Mouse (Mus musculus): ENCODE data around the gene Mtrf1. TPM values are rescaled to one million over a fixed set of nuclear protein-coding genes. Genes with fewer than 3 reads are reported as not detected.
"Not testable (repeated sequence)": the region's sequence is repeated elsewhere in the genome, so short reads cannot be mapped to it uniquely, and the experiment has no call there.

Gene Mtrf1
- polyA plus RNA-seq, 1 experiment from 2014 or later: 9.4 TPM

DNA sequence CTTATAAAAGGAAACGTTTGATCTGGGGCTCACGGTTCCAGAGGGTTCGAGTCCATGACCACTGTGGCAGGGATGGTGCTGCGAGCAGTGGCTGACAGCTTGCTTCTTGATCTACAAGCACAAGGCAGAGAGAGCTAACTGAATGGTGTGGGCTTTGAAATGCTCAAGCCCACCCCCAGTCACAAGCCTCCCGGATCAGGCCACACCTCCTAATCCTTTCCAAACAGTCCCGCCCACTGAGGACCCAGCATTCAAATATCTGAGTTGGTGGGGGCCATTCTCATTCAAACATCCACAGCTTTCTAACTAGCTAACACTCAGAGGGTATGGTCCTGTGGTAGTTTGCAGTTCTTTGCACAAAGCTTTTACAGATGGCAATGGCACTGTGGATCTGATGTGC is 15.5 kb downstream of the Mtrf1 start:
- no peaks in the 10 kb centered on the region for H3K9me3 ChIP-seq (replicated peaks)
- WGBS: 72% methylated on average over 6 of the region's 6 CpGs
- H3K4me3 ChIP-seq: no peak overlapping the region
- peaks cover 29% of the 10 kb centered on the region for H3K36me3 ChIP-seq
- no peak overlapping the region for H3K27ac ChIP-seq (replicated peaks)
- DNase-seq (ENCODE audit: low spot score): no peak
- H3K4me1 ChIP-seq: 0 out of 2 replicates have a peak, but pooled peaks cover 5% of the 10 kb centered on the region
- H3K27me3 ChIP-seq (ENCODE audit: low read depth, poor library complexity, severe bottlenecking): no peaks in the 10 kb centered on the region

DNA sequence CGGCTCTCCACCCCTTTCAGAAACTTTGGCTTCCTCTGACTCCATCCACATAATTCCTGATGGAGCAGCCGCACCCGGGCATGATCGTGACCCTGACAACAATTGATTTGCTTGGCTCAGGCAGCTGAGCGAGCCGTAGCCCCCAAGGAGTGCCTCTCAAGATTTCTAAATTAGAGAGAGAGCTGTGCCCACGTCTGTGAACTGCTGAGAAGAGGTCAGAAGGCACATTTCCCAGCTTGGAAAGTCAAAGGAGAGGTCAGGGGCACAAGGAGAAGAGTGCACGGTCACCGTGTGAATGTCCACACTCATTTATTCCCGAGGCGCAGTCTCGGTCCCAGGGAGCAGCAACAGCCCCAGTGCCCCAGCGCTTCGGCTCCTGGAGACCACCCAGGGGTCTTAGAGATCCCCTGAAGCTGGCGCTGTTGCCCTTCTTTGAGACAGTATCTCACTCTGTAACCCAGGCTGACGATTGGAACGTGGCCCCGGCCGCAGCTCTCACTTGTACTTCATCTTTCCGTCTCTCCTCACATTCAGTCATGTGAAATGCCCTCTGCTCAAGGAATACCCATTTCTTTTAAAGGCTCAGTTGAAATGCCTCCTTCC is 22.6 kb downstream of the Mtrf1 start:
- Histone ChIP-seq H3K27me3 (ENCODE audit: low read depth, poor library complexity, severe bottlenecking) (no peaks in the 10 kb centered on the region), H3K4me1 (peaks cover 18% of the 10 kb centered on the region), H3K4me3 (peak overlapping the region; percentile 14; the same call in 1 of the 2 replicates), H3K9me3 (replicated peaks) (no peaks in the 10 kb centered on the region), H3K27ac (replicated peaks) (peak overlapping the region; percentile 19), H3K36me3 (peaks cover 9% of the 10 kb centered on the region)
- WGBS: 49% methylated on average over 20 of the region's 20 CpGs
- peak; percentile 63 for DNase-seq (ENCODE audit: low spot score)

DNA sequence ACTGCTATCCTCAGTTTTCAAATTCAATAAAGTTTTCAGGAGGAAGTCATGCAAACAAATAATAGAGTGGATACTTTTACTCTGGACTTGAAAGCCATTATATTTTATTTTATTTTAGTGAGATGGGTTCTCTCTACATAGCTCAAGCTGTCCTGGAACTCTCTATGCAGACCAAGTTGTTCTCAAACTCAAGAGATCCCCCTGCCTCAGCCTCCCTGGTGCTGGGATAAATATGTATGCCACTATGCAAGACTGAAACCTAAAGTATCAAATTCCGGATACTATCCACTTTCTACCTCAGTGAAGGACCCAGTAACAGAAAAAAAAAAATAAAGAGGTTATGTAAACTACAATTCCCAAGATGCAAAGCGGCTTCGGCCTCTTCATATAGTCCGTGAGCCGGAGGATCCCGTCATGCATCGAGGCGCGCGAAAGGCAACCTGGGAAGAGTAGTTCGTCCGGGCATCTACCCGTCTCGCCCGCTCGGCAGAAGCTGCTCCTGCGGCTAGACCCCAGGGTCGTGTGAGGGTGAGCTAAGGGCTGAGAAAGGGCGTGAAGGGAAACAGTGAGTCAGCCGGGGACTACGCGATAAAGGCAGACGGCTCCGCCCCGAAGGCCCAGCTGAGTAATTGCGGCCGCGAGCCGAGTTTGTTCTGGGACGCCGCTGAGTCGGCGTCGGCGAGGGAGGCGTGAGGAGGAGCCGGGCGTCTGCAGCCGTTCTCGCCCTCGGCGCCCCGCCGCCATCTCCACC is 28.6 kb downstream of the Mtrf1 start, which contains the start of gene Kbtbd7:
Kbtbd7 (plus strand) TSS at position 533 of the 751 bp plus-strand sequence.
- Histone ChIP-seq H3K4me3 (peak within 1 kb of the TSS; percentile 59), H3K4me1 (no peaks in the 10 kb centered on the region), H3K9me3 (replicated peaks) (peaks cover 16% of the 10 kb centered on the region), H3K27ac (replicated peaks) (peak within 1 kb of the TSS; percentile 86), H3K27me3 (ENCODE audit: low read depth, poor library complexity, severe bottlenecking) (no peaks in the 10 kb centered on the region), H3K36me3 (peaks cover 21% of the 10 kb centered on the region)
- peak; percentile 93 for DNase-seq (ENCODE audit: low spot score)
- under 1% methylated on average over 44 of the region's 44 CpGs for WGBS

DNA sequence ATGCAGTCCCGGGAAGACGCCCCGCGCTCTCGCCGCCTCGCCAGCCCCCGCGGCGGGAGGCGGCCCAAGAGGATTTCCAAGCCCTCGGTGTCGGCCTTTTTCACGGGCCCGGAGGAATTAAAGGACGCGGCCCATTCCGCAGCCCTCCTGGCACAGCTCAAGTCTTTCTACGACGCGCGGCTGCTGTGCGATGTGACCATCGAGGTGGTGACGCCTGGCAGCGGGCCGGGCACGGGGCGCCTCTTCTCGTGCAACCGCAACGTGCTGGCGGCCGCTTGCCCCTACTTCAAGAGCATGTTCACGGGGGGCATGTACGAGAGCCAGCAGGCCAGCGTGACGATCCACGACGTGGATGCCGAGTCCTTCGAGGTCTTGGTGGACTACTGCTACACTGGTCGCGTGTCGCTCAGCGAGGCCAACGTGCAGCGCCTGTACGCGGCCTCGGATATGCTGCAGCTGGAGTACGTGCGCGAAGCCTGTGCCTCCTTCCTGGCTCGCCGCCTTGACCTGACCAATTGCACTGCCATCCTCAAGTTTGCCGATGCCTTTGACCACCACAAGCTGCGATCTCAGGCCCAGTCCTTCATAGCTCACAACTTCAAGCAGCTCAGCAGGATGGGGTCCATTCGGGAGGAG is 29.3 kb downstream of the Mtrf1 start:
- peaks cover 16% of the 10 kb centered on the region for H3K9me3 ChIP-seq (replicated peaks)
- H3K27me3 ChIP-seq (ENCODE audit: low read depth, poor library complexity, severe bottlenecking); DNase-seq (ENCODE audit: low spot score); H3K4me1 ChIP-seq: not testable (repeated sequence)
- H3K4me3 ChIP-seq: peak overlapping the region; percentile 59
- H3K36me3 ChIP-seq: peaks cover 25% of the 10 kb centered on the region
- 53% methylated on average over 15 of the region's 59 CpGs for WGBS
- peak overlapping the region; percentile 86 for H3K27ac ChIP-seq (replicated peaks)

DNA sequence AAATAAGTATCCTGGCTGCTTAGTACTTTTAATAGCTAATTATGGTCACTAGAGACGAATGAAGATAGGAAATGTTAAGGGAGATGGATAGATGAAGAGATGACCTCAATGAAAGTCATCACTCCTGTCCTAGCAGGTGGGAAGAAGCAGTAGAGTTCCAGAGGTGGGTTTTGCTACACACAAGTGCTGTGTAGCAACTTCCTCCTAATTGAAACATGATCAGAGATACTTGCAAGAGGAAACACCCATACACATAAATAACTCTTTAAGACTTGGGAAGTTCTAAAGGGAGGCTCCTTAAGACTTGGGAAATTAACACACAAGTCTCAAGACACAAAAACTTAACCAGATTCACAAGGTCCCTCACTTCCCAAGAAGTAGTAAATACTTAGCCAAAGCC is 36.5 kb downstream of the Mtrf1 start:
- Histone ChIP-seq H3K4me1 (no peaks in the 10 kb centered on the region), H3K27me3 (ENCODE audit: low read depth, poor library complexity, severe bottlenecking) (no peaks in the 10 kb centered on the region), H3K4me3 (no peak overlapping the region), H3K9me3 (replicated peaks) (no peaks in the 10 kb centered on the region; the same call in 1 of the 2 replicates), H3K36me3 (0 out of 2 replicates have a peak, but pooled peaks cover 8% of the 10 kb centered on the region), H3K27ac (replicated peaks) (no peak overlapping the region)
- WGBS: 85% methylated on average over 1 of the region's 1 CpGs
- no peak for DNase-seq (ENCODE audit: low spot score)

DNA sequence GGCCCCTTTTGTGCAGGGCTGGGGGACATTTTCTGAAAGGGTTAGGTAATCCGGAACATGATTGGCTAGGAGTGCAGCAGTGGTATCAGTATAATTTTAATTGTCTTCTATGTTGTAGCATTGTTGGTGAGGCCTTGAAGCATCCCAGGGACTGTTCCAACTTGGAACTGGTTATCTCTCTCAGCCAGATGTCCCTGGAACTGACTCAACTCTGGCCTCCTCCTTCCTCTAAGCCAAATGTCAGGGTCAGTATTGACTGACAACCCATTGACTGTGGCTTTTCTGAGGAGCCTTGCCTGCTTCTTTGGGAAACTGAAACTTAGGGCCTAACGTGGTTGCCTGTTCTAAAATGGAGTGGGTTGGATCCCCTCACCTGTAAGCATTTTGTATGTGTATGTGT is 43.1 kb downstream of the Mtrf1 start:
- no peak for DNase-seq (ENCODE audit: low spot score)
- no peaks in the 10 kb centered on the region for H3K36me3 ChIP-seq
- no peak overlapping the region for H3K4me3 ChIP-seq
- 85% methylated on average over 2 of the region's 2 CpGs for WGBS
- peaks cover 15% of the 10 kb centered on the region for H3K4me1 ChIP-seq
- H3K27ac ChIP-seq (replicated peaks): no peak overlapping the region
- H3K9me3 ChIP-seq (replicated peaks): peaks cover 8% of the 10 kb centered on the region; the same call in 1 of the 2 replicates
- H3K27me3 ChIP-seq (ENCODE audit: low read depth, poor library complexity, severe bottlenecking): no peaks in the 10 kb centered on the region

DNA sequence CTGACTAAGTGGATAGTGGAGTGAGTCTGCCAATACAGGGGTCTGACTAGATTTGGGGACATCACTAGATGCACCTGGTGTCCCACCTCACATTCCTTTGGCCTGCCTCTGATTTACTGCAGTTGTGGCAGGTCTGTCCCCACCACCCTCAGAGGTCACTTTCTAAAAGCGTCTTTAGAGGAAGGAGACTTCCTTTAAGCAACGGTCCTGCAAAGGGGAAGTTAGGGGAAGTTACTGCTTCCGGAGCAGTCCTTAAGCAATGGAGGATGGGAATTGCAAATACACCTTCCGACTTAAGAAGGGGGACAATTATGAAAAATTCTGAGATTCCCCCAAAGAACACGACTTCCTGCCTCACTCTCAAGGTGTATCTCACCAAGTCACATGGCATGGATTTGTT is 43.9 kb downstream of the Mtrf1 start:
- H3K4me1 ChIP-seq: peaks cover 19% of the 10 kb centered on the region

DNA sequence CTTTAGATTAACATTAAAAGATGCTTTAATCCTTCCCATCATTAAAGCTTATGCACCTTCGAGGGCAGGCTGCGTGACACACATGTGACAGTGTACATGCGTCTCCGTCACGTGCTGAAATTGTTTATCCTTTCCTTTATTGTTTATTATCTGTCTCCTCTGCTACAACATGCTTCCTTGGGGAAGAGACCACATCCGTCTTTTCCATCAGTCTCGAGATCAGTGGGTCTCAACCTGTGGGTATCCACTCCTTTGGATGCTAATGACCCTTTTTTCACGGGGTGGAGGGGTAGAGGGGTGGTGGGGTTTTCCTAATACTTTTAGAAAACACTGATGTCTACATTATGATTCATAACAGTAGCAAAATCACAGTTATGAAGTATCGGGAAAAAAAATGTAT is 47.0 kb downstream of the Mtrf1 start:
- H3K27me3 ChIP-seq (ENCODE audit: low read depth, poor library complexity, severe bottlenecking): no peaks in the 10 kb centered on the region
- H3K27ac ChIP-seq (replicated peaks): peak overlapping the region; percentile 66; the same call in 1 of the 2 replicates
- no peaks in the 10 kb centered on the region for H3K36me3 ChIP-seq
- H3K4me1 ChIP-seq: peaks cover 19% of the 10 kb centered on the region
- peak overlapping the region; percentile 41; the same call in 1 of the 2 replicates for H3K4me3 ChIP-seq
- H3K9me3 ChIP-seq (replicated peaks): peaks cover 3% of the 10 kb centered on the region; the same call in 1 of the 2 replicates
- DNase-seq (ENCODE audit: low spot score): no peak
- WGBS: 87% methylated on average over 9 of the region's 9 CpGs

More for the DNA sequence above, 43.9 kb downstream of the Mtrf1 start:
- Histone ChIP-seq H3K27ac (replicated peaks) (no peak overlapping the region), H3K4me3 (no peak overlapping the region), H3K27me3 (ENCODE audit: low read depth, poor library complexity, severe bottlenecking) (no peaks in the 10 kb centered on the region), H3K36me3 (no peaks in the 10 kb centered on the region), H3K9me3 (replicated peaks) (peaks cover 8% of the 10 kb centered on the region; the same call in 1 of the 2 replicates)
- WGBS: 90% methylated on average over 5 of the region's 5 CpGs
- no peak for DNase-seq (ENCODE audit: low spot score)

DNA sequence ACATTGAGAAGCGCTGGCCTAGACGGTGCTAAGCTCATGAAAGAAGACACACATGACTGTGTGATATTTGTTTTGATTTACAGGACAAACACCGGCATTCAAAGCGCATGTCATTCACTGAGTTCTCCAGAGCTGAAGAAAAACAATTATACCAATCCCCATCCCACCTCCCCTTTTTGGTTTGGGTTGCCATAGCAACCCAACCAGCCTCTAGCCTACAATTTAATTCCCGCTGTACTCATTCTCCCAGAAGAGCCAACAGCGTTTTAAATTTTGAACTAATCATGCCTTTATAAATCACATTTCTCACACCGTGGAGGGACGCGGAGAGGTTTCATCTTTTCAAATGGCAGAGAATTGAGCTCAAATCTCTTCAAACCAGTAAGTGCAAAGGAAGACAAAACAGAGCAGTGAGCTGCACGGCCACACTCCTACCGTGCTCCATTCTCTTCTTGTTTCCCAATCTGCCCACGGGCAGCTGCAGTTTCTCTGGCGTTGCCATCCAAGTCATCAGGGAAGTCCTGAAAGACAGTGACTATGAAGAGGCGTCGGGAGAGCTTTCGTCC is 47.6 kb downstream of the Mtrf1 start:
- peaks cover 19% of the 10 kb centered on the region for H3K4me1 ChIP-seq
- H3K27ac ChIP-seq (replicated peaks): peak overlapping the region; percentile 66
- peak overlapping the region; percentile 41 for H3K4me3 ChIP-seq
- no peaks in the 10 kb centered on the region for H3K36me3 ChIP-seq
- no peaks in the 10 kb centered on the region for H3K27me3 ChIP-seq (ENCODE audit: low read depth, poor library complexity, severe bottlenecking)
- WGBS: 40% methylated on average over 16 of the region's 16 CpGs
- H3K9me3 ChIP-seq (replicated peaks): no peaks in the 10 kb centered on the region
- peak; percentile 36 for DNase-seq (ENCODE audit: low spot score)

DNA sequence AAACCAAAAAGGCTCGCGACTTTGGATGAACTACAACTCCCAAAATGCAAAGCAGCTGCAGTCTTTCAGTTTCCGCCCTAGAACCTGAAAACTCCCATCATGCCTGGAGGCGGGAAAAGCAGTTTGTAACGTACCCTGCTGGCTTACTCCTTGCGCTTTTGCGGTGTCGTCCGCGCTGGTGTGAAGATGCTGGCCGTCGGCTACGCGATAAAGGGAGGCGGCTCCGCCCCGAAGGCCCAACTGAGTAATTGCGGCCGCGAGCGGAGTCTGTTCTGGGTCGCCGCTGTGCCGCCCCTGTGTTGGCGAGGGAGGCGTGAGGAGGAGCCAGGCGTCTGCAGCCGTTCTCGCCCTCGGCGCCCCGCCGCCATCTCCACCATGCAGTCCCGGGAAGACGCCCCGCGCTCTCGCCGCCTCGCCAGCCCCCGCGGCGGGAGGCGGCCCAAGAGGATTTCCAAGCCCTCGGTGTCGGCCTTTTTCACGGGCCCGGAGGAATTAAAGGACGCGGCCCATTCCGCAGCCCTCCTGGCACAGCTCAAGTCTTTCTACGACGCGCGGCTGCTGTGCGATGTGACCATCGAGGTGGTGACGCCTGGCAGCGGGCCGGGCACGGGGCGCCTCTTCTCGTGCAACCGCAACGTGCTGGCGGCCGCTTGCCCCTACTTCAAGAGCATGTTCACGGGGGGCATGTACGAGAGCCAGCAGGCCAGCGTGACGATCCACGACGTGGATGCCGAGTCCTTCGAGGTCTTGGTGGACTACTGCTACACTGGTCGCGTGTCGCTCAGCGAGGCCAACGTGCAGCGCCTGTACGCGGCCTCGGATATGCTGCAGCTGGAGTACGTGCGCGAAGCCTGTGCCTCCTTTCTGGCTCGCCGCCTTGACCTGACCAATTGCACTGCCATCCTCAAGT is 54.4 kb downstream of the Mtrf1 start, which contains the start of gene Kbtbd6:
Kbtbd6 (plus strand) TSS at position 155 of the 910 bp plus-strand sequence.
- H3K4me1 ChIP-seq; H3K36me3 ChIP-seq; H3K9me3 ChIP-seq (replicated peaks); H3K27me3 ChIP-seq (ENCODE audit: low read depth, poor library complexity, severe bottlenecking): not testable (repeated sequence)
- WGBS: 16% methylated on average over 40 of the region's 89 CpGs
- Histone ChIP-seq H3K27ac (replicated peaks) (peak within 1 kb of the TSS; percentile 88), H3K4me3 (peak within 1 kb of the TSS; percentile 63)
- DNase-seq (ENCODE audit: low spot score): peak; percentile 87

DNA sequence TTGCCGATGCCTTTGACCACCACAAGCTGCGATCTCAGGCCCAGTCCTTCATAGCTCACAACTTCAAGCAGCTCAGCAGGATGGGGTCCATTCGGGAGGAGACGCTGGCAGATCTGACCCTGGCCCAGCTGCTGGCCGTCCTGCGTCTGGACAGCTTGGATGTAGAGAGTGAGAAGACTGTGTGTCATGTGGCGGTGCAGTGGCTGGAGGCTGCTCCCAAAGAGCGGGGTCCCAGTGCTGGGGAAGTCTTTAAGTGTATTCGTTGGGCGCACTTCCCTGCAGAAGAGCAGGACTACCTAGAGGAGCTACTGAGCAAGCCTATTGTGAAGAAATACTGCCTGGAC is 55.0 kb downstream of the Mtrf1 start:
- not testable (repeated sequence) for H3K36me3 ChIP-seq; H3K9me3 ChIP-seq (replicated peaks); DNase-seq (ENCODE audit: low spot score); H3K4me3 ChIP-seq; H3K27me3 ChIP-seq (ENCODE audit: low read depth, poor library complexity, severe bottlenecking); H3K4me1 ChIP-seq; H3K27ac ChIP-seq (replicated peaks)
- WGBS: 94% methylated on average over 8 of the region's 10 CpGs

DNA sequence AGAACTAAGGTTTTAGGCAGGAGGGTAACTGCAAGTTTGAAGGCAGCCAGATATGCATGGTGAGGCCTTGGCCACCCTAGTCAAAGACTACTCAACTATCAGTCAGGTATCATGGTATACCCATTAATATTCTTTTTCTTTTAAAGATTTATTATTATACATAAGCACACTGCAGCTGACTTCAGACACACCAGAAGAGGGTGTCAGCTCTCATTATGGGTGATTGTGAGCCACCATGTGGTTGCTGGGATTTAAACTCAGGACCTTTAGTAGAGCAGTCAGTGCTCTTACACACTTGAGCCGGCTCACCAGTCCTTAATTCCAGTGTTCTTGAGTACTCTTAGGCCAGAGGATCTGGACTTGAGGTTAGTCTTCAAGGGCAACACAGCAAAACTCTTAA is 62.8 kb downstream of the Mtrf1 start:
- Histone ChIP-seq H3K27ac (replicated peaks) (no peak overlapping the region), H3K27me3 (ENCODE audit: low read depth, poor library complexity, severe bottlenecking) (no peaks in the 10 kb centered on the region), H3K4me3 (no peak overlapping the region), H3K36me3 (peaks cover 55% of the 10 kb centered on the region), H3K4me1 (no peaks in the 10 kb centered on the region), H3K9me3 (replicated peaks) (no peaks in the 10 kb centered on the region)
- 84% methylated on average over 1 of the region's 1 CpGs for WGBS
- no peak for DNase-seq (ENCODE audit: low spot score)

All from midbrain, embryonic 10.5 days (tissue).